Mouse (Mus musculus): ENCODE data around the gene Castor1.

The Castor1 gene

GRCm38 (mm10) chr11:4207655-4208054 is 10.4 kb upstream of the Castor1 start:
- no peak for DNase-seq

GRCm38 (mm10) chr11:4209556-4209955 is 8.5 kb upstream of the Castor1 start:
- peak; percentile 26 to 29 for DNase-seq

DNA sequence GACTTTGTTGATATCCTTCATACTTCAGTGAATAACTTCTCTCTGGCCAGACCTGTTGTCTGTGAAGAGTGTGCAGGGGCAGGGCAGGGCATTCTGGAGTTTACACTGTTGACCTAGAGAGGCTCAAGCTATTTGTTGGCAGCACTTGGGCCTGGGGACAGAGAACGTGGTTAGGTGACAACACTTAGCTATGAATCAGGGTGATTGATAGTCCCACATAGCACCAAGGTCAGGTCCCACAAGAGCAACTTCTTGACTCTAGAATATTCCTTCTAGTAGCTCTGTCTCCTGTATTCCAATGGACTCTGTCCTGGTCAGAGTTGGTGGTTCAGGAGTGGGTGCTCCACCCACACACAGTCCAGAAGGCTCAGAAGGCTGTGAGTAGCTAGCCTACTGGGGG is 7.2 kb upstream of the Castor1 start:
- DNase-seq, result no peak

- no peak for DNase-seq
Observed at GRCm38 (mm10) chr11:4213107-4213506, 4.9 kb upstream of the Castor1 start.

DNA sequence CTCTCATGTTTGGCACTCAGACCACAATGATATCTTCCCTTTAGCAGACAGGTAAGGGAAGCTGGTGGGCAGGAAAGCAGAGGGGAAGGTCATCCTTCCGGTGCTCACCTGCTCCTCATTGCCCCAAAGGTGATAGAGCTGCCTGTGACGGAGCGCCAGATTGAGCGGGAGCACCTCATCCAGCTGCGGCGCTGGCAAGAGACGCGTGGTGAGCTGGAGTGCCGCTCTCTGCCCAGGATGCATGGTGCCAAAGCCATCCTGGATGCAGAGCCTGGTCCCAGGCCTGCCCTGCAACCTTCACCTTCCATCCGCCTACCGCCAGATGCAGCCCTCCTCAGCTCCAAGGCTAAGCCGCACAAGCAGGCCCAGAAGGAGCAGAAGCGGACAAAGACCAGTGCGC is 3.5 kb upstream of the Castor1 start:
- DNase-seq, result no peak

- no peak for DNase-seq
Observed at GRCm38 (mm10) chr11:4215061-4215460, 3.0 kb upstream of the Castor1 start.

DNA sequence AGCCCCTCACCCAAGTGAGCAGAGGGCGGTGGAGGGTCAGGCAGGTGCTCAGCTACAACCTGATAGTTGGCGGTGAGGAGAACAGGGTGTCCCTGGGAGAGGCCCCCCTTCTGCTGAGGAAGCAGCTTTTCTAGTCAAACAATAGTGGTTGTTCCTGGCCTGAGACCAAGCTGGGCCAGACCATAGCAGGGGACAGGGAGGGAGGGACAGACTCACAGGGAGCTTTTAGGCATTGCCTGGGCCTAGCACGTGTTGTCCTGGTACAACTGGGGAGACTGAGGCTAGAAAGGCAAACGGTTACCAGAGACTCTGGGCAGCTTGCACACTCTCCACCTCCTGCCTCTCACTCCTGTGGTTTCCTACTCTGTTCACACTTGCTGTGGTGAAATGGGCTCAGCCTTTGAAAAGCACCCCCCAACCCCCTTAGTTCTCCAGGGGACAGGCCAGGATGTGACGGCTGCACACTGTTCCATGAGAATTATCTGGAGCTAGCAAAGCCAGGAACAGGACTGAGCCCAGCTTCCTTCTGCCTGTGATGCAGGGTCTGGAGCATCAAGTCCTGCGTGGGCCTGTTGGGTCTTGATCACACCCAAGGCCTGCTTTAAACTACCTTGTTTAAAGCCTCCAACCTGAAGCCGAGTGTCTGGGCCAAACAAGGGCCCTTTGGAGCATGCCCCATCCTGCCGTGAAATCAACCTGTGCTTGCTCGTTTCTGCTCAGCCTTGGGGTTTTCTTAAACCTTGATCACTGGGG is 1.6 kb upstream of the Castor1 start:
- no peak for DNase-seq

DNA sequence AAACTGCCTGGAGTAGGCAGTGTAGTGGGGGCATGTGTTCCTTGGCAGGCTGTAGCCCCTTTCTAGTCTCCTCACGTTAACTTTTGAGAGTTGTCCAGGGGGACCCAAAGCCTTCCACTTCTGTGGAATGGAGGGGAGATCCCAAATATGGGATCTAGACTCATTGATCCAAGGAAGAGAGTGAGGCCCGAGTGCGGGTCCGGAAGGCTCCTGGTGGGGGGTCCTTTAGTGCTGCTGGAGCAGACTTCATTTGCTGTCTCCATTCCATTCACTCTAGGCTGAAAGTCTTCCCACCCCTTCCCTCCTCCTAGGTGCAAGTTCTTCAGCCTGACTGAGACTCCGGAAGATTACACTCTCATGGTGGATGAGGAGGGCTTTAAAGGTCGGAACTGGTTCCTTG is 612 bp downstream of the Castor1 start:
- no peak for DNase-seq

DNA sequence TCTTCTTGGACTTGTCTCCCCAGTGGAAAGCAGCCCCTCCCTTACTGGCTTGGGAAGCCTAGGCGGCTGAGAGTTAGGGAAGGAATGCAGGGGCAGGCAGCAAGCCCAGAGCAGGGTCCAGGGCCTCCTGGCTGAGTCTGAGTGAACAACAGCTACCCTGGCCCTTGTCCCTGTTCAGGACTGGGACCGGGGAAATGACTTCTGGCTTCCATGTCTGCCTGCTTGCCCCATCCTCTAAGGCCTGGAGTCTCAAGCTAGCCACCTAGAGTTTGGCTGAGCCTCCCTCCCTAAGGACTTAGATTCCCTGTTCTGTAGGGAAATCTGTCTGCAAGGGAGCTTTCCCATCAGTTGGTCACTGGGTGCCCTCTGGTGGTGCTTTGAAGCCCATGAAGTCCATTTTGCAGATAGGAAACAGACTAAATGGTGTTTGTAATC is 1.3 kb downstream of the Castor1 start:
- peak; percentile 53 to 56 for DNase-seq

- no peak for DNase-seq
Observed at GRCm38 (mm10) chr11:4219908-4220307, 1.9 kb downstream of the Castor1 start.

- DNase-seq, result peak; percentile 94
Observed at GRCm38 (mm10) chr11:4220443-4221400, 2.7 kb downstream of the Castor1 start.

- peak; percentile 25 to 31 for DNase-seq
Observed at GRCm38 (mm10) chr11:4222046-4222950, 4.3 kb downstream of the Castor1 start.

DNA sequence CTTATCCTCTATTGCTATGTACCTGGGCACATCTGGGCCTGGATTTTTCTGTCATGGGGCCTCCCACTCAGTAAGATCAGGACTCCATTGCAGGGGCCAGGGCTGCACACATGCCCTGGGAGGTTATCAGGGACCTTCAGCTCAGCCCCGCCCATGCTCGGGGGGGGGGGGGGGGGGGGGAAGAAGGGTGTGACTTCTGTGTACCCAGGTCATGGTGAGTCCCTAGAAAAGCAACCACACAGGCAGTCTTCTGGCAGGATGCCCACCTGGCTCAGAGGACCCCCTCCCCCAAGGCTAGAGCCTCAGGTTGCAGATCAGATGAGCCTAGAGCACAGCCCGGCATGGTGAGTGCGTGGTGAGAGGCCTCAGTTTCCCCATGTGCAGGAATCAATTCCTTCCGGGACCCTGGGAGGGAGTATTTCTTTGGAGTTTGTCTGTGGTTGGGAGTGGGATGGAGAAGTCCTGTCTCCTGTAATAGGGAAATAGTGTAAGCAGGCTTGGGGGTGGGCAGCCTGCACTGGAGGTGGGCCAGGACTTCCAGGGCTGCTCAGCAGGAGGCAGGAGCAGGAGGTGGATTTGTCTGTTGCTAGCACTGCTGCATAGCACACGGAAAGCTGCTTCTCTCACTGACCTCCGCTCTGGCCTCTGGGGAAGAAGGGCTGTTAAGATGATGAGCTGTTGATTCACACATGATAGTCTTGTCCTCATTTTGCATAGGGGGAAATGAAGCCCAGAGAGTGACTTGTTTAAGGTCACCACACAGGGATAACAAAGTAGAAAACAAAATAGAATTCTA is 5.6 kb downstream of the Castor1 start:
- no peak for DNase-seq

DNA sequence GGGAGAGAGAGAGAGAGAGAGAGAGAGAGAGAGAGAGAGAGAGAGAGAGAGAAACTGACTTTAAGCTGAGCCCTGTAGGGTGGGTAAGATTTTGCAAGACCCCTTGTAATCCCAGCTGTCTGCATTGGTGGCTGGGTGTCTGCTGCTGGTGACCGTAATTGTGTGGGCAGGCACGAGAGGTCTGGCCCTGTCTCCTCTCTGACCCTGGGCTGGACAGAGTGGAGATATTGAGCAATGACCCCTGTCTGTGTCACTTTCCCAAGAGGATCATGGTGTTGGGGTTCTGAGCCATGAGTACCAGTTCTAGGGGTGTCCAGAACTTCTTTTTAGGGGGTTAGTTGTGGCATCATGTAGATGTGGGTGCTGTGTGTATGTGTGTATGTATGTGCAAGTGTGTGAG is 6.2 kb downstream of the Castor1 start:
- DNase-seq, result no peak

DNA sequence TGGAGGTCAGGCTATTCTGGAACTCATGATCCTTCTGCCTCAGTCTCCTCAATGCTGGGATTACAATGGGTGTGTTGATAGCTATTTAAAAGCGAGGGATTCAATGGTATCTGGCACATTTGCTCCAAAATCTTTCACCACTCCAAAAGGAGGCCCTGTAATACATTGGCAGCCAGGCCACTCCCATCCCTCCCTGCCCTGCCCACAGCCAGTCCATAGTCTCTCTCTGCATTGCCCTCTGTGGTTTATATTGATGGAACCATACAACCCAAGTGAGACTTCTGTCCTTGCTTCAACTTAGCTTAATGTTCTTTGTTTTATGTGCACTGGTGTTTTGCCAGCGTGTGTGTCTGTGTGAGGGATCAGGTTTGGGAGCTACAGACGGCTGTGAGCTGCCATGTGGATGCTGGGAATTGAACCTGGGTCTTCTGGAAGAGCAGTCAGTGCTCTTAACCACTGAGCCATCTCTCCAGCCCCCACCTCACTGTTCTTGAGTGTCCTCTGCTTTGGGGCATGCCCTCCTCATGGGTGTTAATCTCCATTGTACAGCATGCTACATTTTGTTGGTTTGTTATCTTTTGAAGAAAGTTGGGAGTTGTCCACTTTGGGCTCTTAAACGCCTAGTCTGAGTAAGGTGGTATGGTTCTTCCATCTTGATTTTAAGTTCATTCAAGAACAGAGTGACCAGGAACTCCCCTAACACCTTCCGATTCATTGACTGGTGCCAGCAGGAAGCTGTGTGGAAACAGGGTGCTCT is 8.7 kb downstream of the Castor1 start:
- no peak for DNase-seq

DNA sequence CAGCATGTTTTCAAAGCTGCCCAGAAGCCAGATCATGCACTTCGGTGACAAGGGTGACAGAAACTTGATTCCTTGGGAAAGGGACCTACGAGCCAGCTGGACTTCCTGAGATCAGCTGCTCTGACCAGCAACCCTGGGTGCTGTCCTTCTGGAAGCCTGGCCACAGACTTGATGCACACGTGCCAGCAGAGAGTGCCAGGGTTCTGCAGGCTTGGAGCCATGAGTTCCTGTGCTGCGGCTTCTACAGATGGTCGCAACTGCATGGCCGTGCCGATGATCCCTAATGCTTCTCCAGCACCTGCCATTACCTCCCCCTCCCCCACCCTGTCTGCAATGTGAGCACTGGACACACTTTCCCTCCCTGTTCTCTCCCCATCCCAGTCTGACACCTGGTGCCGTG is 10.4 kb downstream of the Castor1 start:
- DNase-seq, result no peak

- DNase-seq, result no peak
Observed at GRCm38 (mm10) chr11:4229841-4230240, 11.8 kb downstream of the Castor1 start.

DNA sequence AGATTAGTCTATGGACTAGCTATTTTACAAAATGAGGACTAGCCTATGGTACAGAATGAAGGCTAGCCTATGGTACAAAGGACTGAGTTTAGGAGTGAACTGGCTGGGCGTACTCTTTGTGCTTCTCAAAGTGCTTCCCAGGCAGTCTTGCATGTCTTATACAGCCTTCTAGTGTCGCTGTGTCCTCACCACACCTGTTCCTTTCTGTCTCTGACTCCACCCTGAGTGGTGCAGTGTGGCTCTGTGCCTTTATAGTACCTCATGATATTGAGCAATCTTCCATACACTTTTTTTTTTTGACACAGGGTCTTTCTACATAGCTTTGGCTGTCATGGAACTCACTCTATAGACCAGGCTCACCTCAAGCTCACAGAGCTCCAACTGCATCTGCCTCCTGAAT is 13.4 kb downstream of the Castor1 start:
- DNase-seq, result no peak

DNA sequence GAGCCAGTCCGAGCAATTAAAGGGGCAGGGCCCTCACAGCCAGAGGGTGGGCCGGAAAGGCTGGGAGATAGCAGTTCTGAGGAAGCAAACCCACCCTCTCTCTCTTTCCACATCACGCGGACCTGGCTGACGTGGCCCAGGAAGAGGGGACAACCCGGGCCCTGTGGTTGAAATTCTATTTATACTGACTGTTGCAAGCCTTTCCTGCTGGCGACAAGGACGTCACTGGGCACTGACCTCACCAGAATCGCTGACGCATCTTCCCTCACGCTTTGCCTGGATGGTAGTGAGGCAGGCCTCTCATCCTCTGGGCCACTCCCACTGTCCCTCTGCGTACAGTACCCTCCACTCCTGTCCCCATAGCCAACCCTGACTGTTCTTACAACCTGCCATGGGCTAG is 14.6 kb downstream of the Castor1 start:
- DNase-seq, result no peak

GRCm38 (mm10) chr11:4235052-4235655 is 17.1 kb downstream of the Castor1 start:
- DNase-seq, result no peak
